Mouse (Mus musculus) frontal cortex, postnatal 25 days (tissue): ENCODE results near the gene Acsl6.

Source experiments
- DNase-seq, 2 experiments: peaks; one replicate each; pipeline ENCODE4 v3.0.0; 2022; ENCODE audit warnings: low spot score in 2 of 2

Acsl6 gene

DNA sequence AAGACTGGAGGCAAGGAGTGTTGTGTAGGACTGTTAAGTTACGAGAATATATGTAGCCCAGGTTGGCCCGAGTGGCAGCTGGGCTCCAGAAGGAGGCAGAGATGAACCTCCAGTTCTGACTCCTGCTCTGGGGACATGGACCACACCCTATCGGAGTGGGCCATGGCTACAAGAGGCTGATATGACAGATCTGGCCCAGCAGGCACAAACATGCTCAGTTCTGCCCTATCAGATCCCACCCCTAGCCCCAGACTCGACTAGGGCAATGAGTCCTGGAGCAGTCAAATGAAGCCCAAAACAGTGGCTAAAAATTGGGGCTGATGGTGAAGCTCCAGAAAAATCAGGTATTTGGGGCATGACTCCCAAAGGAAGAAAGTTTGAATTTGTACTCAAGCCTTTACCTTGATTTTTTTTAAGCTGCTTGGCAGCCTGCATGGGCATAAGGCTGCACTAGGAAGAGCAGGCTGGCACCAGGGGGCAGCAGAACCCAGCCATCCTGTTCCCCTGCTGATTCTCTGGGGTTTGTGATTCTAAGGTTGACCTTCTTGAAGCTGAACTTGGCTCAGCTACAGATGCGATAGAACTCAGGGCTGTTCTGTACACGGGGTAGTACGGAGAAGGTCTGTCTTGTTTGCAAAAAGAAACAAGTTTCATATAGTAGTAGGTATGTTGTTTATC is 3.7 kb downstream of the Acsl6 start:
- DNase-seq = no peak

DNA sequence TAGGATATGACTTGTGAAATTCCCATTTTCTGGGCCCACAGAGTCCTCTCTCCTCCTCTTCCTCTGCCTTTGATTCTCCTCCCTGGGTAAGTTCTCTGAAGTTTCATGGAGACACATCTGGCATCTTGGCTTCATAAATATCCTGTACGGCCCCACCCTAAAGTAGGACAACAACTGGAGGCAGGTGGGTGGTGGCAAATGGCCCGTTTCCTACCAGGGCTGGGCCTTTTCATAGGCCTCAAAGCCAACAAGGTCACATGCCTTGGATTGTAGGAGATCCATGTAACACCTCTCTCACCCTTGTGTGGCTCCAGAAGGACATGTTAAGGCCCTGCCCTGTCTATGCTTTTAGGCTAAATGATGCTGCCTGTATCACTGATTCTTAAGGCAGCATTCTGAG is 7.0 kb downstream of the Acsl6 start:
- no peak for DNase-seq

DNA sequence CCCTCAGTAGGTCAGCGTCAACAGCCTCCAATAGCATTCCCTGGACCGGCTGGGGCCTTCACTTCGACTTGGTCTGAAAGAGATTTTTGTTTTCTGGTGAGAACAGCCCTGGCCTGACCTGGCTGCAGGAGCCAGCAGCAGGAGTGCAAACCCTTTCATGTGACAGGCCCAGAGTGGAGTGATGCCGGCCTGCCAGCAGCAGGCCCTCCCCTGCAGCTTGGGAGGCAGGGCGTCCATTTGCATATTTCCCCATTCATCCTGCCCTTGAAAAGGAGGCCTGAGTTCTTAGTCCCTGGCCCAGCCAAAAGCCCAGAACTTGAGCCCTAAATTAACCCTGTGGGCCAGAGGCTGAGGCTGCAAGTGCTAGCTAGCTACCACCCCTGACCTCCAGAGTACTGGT is 8.4 kb downstream of the Acsl6 start:
- DNase-seq = no peak

DNA sequence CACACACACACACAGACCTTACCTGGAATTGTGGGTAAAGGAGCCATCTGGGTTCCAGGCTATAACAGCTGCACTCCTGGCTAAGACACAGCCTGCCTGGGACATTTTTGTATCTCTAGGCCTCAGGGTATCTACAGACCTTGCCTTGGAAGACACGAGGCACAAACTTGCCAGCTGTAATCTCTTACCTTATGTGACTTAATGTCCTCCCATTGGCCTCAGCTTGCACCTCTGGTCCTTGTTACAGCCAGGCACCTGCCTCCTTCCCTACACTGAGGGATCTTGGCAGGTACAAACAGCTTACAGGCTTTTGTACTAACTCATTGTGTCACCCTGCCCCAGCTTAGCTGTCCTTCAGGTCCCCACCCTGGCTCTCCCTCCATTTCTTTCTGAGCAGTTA is 9.0 kb downstream of the Acsl6 start:
- DNase-seq = no peak

DNA sequence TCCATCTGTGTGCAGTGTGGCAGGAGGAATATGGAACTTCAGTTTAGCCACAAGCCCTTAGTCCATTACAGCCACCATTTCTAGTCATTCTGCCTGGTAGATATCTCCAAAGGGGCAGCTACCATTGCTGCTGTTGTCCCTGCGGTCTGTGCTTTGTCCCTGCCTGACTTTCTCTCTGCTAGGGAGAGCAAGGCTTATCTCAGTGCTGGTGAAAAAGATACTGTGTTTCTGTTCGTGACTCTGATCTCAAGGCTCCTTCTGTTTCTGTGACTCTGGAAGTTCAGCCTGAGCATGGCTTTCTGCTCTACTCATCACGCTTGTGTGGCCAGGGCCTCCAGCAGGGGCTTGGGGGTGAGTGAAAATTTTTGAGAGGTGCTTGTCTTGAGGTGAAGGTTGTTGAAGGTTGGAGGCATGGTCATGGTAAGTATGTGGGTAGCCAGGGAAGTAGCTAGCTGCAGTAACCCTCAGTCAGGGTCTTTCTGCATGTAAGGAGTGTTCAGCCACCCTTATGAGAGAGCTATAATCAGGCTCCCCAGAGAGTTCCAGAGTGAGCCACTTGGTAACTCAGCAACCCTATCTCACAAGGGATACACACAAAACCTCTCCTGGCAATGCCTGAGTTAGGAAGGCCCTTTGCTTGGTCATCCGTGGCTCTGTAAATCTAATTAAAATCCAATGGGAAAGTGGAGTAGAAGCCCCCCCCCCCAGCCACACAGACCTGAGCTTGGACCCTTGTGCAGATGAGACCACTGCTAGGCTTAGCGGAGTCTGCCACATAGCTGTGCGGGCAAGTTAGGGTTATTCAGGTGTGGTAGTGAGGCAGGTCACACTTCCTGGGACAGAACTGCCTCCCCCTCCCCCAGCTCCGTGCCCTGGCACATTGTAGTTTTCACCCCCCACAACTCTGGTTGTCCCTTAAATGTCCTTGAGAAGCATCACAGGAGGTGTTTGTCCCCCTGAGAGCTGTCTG is 10.1 kb downstream of the Acsl6 start:
- no peak for DNase-seq

DNA sequence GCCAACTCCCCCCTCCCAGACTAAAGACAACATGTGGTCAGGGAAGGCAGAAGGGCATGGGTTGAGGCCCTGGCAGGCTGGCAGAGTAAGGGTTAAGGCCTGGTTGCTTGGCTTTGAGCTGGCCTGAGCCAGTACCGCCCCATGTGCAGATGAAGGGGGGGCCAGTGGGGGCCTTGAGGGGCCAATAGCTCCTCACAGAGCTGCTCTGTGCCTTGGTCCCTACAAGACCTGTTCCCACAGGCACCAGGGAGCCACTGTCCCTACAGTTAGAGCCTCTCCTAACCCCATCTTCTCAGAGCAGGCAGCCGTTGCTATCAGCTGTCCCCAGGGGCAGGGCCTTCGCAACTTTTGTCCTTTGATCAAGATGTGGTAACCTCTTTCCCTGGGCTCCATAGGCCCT is 11.1 kb downstream of the Acsl6 start:
- DNase-seq = no peak

DNA sequence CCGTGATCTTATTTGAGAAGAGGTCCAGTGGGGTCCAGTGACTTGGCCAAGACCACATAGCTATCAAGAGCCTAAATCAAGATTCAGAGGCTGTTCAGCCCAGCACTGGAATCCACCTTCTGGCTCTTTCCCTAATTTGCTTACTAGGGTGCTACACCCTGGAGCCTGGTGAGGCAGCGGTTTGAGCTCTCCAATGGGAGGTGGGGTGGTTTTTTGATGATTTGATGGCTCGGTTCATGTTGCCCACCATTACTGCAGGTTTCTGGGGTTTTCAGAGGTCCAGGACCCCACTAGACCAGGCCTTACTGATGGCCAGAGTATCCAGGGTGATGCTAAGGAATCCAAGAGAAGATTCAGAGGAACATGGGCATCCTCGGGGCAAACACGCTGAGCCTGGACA is 11.7 kb downstream of the Acsl6 start:
- no peak for DNase-seq

DNA sequence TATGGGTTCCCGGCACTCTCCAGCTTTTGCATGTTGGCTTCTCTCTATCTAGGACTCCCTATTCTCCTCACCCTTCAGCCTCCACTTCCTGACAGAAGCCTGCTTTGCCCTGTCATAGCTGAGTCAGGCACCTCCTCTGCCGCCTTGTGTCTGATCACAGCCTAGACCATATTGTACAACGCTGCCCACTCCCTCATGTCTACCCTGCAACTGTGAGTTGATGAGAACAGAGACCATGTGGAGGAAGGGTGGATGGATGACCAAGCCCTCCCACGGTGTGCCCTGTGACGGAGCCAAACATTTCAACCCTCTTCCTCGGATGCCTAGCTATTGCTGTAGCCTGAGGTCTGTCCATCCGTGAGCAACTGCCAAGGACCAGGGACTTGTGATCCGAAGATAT is 13.8 kb downstream of the Acsl6 start:
- no peak for DNase-seq

DNA sequence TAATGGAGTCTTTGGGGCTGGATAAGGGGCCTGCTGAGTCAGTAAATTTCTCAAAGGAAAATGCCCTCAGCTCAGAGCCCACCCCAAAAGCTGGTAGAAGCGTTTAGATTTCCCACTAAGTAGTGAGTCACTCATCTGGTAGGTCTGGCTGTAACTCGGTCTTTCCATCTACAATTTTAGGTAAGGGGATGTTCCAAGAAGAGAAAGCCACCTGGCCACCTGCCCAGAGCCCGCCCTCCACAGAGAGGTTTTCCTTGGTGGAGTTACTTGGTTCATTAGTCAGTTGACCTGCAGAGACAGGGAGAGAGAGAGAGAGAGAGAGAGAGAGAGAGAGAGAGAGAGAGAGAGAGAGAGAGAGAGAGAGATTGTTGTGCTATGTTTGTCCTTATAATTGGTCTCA is 14.2 kb downstream of the Acsl6 start:
- DNase-seq = no peak

DNA sequence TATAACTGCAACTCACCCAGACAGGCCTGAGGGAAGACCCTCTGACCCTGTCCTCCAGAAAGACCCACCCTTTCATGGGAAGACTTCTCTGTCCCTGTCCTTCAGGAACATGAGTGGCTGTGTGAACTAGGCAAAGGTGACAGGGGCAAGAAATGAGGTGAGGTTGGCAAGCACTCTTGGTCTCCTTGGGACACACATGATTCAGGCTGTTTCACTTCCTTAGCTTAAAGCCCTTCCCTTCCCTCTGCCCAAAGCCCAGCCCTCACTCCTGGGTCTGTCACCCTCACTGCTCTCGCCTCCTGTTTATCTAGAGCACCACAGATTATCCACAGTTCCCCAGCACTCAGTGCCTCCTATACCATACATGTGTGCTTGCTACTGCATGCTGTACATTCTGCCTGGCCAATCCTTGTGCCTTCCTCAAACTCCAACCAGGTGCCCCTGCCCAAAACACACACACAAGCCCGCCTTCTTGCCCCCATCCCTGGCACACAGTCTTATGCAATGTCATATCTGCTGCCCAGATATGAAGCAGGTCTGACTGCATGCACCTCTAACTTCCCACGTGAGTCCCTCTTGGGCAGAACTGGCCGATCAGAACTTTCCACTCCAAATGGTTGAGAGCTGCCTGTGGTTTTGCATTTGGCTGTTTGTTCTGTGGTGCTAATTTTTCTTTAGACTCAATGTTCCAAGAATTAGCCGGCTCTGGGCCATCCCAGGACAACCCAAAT is 18.4 kb downstream of the Acsl6 start:
- DNase-seq = no peak

DNA sequence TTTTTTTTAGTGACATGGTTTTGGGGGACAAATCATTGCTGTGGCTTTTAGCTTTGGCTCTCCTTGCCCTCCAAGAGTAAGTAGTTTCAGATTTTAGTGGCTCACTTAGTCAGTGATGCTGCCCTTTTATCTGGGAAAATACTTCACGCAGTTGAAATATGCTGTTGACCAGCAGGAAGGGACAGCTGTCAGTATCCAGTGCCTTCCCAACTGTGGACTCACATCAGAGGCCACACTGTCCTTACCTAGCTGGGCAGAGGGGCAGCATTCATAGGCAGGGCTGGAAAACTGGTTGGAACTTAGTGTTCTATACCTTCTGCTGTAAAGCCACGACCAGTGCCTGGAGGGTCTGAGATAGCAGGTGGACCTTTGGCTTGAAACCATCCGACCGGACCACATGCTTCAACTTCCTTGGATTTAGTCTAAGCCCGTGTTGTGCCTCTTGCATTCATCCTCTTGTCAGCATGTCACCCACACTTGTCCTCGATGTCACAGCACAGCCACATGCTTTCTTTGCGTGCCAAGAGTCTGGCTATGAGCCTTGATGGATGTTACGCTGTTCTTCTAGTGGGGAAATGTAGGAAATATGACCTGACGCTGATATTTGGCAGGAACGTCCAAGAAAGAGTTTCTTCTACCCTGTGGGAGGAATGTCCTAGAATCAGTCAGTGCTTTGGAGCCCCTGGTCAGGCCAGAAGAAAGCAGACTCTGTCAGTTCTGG is 28.0 kb downstream of the Acsl6 start:
- no peak for DNase-seq

DNA sequence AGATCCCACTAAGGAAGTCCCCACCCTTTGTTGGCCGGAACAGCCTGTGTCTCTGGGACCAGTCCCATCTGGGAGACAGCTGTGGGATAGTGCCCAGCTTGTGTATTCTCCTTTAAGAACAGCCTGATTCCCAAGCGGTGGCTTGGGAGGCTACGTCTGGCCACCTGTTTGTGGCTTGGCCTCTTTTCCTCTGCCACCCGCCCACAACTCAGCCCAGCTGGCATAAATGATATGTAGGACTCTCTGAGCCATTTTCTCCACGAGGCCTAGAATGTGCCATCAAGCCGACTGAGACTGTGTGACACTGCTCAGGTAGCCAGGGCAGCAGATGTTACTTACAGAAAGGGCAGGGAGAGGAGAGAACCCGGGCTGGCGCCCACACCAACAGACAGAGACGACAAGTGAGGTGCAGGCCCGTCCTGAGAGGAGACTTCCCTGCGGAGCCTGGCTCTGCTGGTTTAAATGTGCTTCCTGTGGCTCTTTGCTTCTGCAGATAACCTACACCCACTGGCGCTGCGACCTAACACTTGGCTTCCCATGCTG is 32.6 kb downstream of the Acsl6 start:
- no peak for DNase-seq

DNA sequence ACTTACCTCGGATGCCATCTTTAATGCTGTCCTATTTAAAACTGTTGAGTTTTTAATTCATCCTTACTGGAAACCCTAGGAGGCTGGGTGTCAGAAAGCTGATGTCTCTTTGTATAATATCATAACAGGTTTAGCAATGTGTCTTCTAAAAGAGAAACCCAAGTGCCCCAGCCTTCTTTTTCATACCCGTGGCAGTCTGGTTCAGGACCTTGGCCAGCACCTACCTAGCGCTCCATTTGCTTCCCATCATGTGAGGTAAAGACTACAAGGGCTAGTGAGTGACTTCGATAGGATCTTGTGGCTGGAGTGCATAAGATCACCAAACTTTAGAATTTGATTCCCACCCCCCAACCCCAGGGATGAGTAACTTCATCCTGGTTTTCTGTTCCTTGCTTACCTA is 40.1 kb downstream of the Acsl6 start:
- DNase-seq = no peak

DNA sequence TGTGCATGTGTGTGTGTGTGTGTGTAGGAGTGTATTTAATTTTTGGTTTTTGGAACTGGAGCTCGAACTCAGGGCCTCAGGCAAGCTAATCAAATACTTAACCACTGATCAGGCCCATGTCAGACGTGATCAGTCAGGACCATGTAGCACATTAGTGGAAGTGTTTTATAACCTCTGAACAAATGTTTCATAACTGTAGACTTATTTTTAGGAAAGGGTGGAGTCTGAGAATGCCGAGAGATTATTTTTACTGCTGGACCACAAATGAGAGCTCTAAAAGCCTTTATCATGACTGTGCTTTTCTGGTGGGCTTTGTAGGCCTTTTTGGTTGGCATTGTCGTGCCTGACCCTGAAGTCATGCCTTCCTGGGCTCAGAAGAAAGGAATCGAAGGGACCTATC is 48.1 kb downstream of the Acsl6 start:
- no peak for DNase-seq

DNA sequence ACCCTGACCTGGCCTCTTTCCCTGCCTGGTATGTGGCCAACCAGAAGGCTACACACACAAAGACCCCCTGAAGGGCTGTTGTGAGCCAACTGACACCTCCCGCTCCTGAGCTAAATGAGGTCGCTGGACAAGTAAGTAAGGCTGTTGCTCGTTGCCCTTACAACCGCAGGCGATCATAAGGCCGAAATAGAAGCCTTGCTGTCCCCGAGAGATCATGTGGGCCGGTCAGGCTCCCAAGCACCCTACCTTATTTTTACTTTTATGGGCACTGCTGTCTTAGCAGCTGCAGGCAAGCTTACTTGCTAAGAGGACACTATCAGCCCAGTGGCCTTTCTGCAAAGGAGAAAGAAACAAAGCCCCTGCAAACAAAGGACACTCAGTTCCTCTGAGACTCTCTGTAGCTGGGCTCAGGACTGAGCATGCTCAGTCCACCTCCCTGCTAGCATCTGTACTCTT is 49.6 kb downstream of the Acsl6 start:
- no peak for DNase-seq

DNA sequence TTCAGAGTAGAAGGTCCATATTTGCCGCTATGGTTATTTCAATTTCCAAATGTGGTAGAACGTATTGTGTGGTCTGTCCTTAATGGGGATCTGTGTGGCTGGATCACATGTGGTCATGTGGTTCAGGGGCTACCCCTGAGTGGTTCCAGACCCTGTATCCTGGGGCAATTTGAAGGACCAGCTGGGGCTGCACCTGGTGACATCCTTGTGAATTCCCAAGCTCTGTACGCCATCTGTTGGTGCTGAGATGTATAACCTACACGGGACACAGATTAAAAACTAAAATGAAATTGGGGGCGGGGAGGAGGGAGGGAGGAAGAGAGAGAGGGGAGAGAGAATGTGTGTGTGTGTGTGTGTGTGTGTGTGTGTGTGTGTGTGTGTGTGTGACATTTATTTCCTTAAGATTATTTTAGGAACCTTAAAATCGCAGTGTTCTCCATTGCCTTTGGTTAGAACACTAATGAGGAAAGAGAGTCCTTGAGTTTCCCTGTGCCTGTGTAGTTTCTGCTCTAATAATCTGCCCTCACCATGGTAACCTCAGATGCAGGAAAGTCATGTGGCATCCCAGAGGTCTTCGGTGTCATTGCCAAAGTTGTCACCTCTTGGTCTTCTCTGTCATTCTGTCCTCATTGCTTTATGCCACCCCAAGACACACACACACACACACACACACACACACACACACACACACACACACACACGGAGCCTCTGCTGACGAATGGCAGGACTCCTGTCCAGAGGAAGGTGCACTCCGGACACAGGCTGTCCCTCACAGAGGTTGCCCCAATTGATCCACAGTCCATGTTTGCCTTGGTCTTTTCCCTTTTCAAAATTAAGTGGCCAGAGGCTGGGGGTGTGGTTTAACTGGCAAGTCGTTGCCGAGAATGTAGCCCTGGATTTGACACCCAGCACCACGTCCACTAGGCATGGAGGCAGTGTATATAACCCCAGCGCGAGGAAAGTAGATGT is 51.3 kb downstream of the Acsl6 start:
- DNase-seq = no peak

DNA sequence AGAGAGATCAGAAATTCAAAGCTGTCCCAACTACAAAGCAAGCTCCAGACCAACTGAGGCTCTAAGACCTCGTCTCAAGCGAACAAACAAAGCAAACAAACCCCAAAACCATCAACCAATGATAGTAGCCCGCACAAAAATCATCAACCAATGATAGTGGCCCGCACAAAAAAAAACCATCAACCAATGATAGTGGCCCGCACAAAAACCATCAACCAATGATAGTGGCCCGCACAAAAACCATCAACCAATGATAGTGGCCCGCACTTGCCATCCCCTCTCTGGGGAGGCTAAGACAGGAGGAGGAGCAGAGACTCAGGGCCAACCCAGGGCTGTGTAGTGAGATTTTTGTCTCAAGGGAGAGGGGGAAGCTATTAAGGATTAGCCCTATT is 52.0 kb downstream of the Acsl6 start:
- DNase-seq = no peak

DNA sequence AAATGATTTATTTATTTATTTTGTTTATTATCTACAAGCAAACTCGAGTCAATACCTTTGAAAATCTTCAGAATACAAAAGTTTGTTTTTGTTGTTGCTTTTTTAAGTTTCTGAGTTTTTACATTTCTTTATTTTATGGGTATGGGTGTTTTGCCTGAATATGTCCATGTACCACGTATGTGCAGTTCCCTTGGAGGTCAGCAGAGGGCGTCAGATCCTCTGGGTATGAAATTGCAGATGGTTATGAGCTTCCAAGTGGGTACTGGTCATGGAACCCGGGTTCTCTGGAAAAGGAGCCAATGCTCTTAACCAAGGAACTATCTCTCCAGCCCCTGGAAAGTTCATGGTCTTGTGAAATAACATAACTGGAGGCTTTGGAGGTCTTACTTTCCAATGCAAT is 53.1 kb downstream of the Acsl6 start:
- no peak for DNase-seq

DNA sequence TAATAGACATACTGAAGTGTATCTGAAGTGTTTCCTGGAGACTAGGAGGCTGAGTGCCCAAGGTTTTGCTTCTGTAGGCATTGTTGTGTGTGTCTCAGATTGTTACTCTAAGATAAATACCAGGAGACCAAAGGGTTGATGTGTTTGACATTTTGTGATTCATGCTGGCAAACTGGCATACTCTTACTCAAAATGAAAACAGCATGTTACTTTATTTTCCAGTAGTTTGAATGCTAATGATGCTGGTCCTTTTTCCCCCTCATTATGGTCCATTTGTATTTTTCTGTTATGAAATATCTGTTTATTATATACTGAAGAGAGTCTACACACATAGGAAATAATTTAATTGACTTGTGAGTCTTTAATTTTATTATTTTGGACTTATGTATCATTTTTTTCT is 69.0 kb downstream of the Acsl6 start:
- DNase-seq = no peak

DNA sequence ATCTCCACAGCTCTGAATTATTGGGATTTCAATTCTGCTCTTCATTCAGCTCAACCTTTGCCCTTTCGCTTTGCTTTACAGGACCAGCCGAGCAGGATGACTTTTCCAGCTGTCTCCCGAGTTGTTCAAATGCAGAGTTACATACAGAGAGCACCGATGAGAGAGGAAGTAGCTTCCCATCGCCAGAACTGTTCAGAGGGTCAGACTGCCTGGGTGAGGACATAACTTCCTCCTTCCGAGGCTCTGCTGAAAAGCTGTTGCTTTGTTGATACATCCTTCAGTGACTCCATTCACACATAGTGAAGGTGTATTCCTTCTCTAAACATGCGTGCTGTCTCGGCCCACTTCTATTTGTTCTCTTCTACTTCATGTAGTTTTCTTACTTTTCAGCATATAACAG is 86.8 kb downstream of the Acsl6 start:
- no peak for DNase-seq
